Mouse (Mus musculus) left cerebral cortex, postnatal 25 days (tissue): Measurements from ENCODE around the gene Slc27a1. TPM values are rescaled to one million over a fixed set of nuclear protein-coding genes. Genes with fewer than 3 reads are reported as not detected.

Source experiments
- microRNA-seq, 2 experiments: library from miRNA; unstranded; fragments of <30 nt; microRNA quantifications; one replicate each; pipeline ENCODE4 v1.2.0; 2022
- total RNA-seq, 2 experiments: library from RNA; stranded (reverse); gene quantifications; 2 replicates each; pipeline ENCODE4 v1.2.3; 2021

The Slc27a1 gene
- total RNA-seq, 2 experiments from 2014 or later = 90.0 to 92.8 TPM

Small RNA genes lying within 50 kb of the gene (microRNA-seq; reads per million reads assigned to microRNA genes)
- 32.9 to 41.7 reads per million in 2 experiments for gene Mir6769b

Other genes with a start within 250 kb of the Slc27a1 start
- gene Use1, start 202.0 kb upstream of the Slc27a1 start, total RNA-seq = 100 to 1,000 TPM in 1 of 2 experiments, 10 to 100 TPM in 1; 95.9 to 102 TPM
- gene Ocel1, start 197.6 kb upstream of the Slc27a1 start, total RNA-seq = 10 to 100 TPM; 14.8 to 18.6 TPM
- gene Nr2f6, start 186.9 kb upstream of the Slc27a1 start, total RNA-seq = 10 to 100 TPM; 37.6 to 43.0 TPM
- gene Ushbp1, start 173.1 kb upstream of the Slc27a1 start, total RNA-seq = 1 to 10 TPM; 4.9 to 5.0 TPM
- 100 to 1,000 TPM; 111 to 117 TPM for gene Babam1, start 172.0 kb upstream of the Slc27a1 start, total RNA-seq
- under 1 TPM; 0.28 to 0.41 TPM for gene Ankle1, start 162.9 kb upstream of the Slc27a1 start, total RNA-seq
- gene Abhd8, start 105.2 kb upstream of the Slc27a1 start, total RNA-seq = 100 to 1,000 TPM; 299 to 324 TPM
- 10 to 100 TPM; 59.7 to 60.8 TPM for gene Mrpl34, start 103.9 kb upstream of the Slc27a1 start, total RNA-seq
- 10 to 100 TPM; 80.9 to 84.8 TPM for gene Dda1, start 99.7 kb upstream of the Slc27a1 start, total RNA-seq
- gene Ano8, start 82.9 kb upstream of the Slc27a1 start, total RNA-seq = 10 to 100 TPM; 59.9 to 60.9 TPM
- 10 to 100 TPM; 28.6 to 33.2 TPM for gene Gtpbp3, start 80.8 kb upstream of the Slc27a1 start, total RNA-seq
- gene Plvap, start 57.1 kb upstream of the Slc27a1 start, total RNA-seq = 1 to 10 TPM; 5.7 to 6.6 TPM
- gene Ccdc194, start 43.2 kb upstream of the Slc27a1 start, total RNA-seq = not detected
- 1 to 10 TPM; 2.3 to 4.3 TPM for gene Bst2, start 31.4 kb upstream of the Slc27a1 start, total RNA-seq
- 10 to 100 TPM; 31.7 to 33.7 TPM for gene Mvb12a, start 26.0 kb upstream of the Slc27a1 start, total RNA-seq
- under 1 TPM in 1 of 2 experiments, not detected in 1; 0.21 TPM for gene Tmem221, start 10.0 kb upstream of the Slc27a1 start, total RNA-seq
- under 1 TPM in 1 of 2 experiments, not detected in 1; 0.16 TPM for gene Nxnl1, start 2.3 kb upstream of the Slc27a1 start, total RNA-seq
- gene Pgls, start 23.3 kb downstream of the Slc27a1 start, total RNA-seq = 10 to 100 TPM; 35.1 to 38.7 TPM
- 1 to 10 TPM; 3.6 to 4.2 TPM for gene Fam129c, start 28.8 kb downstream of the Slc27a1 start, total RNA-seq
- 10 to 100 TPM; 49.3 to 51.5 TPM for gene Colgalt1, start 42.1 kb downstream of the Slc27a1 start, total RNA-seq
- gene Unc13a, start 102.9 kb downstream of the Slc27a1 start, total RNA-seq = 100 to 1,000 TPM; 318 to 327 TPM
- 1 to 10 TPM; 3.9 to 4.8 TPM for gene Jak3, start 107.4 kb downstream of the Slc27a1 start, total RNA-seq
- 1 to 10 TPM; 1.3 to 1.5 TPM for gene Insl3, start 120.3 kb downstream of the Slc27a1 start, total RNA-seq
- gene B3gnt3, start 132.9 kb downstream of the Slc27a1 start, total RNA-seq = under 1 TPM; 0.34 to 0.53 TPM
- 100 to 1,000 TPM; 177 to 183 TPM for gene Fcho1, start 156.8 kb downstream of the Slc27a1 start, total RNA-seq